Mouse (Mus musculus) neural tube, embryonic 10.5 days (tissue): ENCODE measurements around the gene Ttc30a2.

Experiments used
- DNase-seq: peaks from one replicate; pipeline ENCODE4 v3.0.0-alpha.2; 2017; ENCODE audit warnings: low spot score; ENCODE audit errors: extremely low spot score

The Ttc30a2 gene

GRCm38 (mm10) chr2:75977752-75978368 is at the start of gene Ttc30a2:
Gene Ttc30a2, minus strand, starts transcription at chr2:75978170.
- DNase-seq = peak; percentile 29

GRCm38 (mm10) chr2:76016890-76017289 is 38.9 kb upstream of the Ttc30a2 start:
- no peak for DNase-seq

- no peak for DNase-seq
Observed at GRCm38 (mm10) chr2:76016136-76016535, 38.2 kb upstream of the Ttc30a2 start.

GRCm38 (mm10) chr2:76015460-76015859 is 37.5 kb upstream of the Ttc30a2 start:
- no peak for DNase-seq

GRCm38 (mm10) chr2:76014659-76015058 is 36.7 kb upstream of the Ttc30a2 start:
- no peak for DNase-seq

GRCm38 (mm10) chr2:76006194-76006593 is 28.2 kb upstream of the Ttc30a2 start:
- DNase-seq = peak; percentile 52

GRCm38 (mm10) chr2:76002899-76003298 is 24.9 kb upstream of the Ttc30a2 start:
- peak; percentile 39 for DNase-seq

- DNase-seq = peak; percentile 61
Observed at GRCm38 (mm10) chr2:76001392-76001791, 23.4 kb upstream of the Ttc30a2 start.

GRCm38 (mm10) chr2:75999636-76000035 is 21.7 kb upstream of the Ttc30a2 start:
- DNase-seq = no peak

GRCm38 (mm10) chr2:75998692-75999091 is 20.7 kb upstream of the Ttc30a2 start:
- DNase-seq = no peak

- DNase-seq = no peak
Observed at GRCm38 (mm10) chr2:75997726-75998125, 19.8 kb upstream of the Ttc30a2 start.

GRCm38 (mm10) chr2:75994841-75995240 is 16.9 kb upstream of the Ttc30a2 start:
- no peak for DNase-seq

GRCm38 (mm10) chr2:75991581-75992205 is 13.7 kb upstream of the Ttc30a2 start:
- DNase-seq = no peak

- peak; percentile 80 for DNase-seq
Observed at GRCm38 (mm10) chr2:75990885-75991539, 13.0 kb upstream of the Ttc30a2 start.

GRCm38 (mm10) chr2:75989694-75990093 is 11.7 kb upstream of the Ttc30a2 start:
- no peak for DNase-seq

- DNase-seq = no peak
Observed at GRCm38 (mm10) chr2:75988779-75989363, 10.9 kb upstream of the Ttc30a2 start.

- peak; percentile 32 for DNase-seq
Observed at GRCm38 (mm10) chr2:75988378-75988777, 10.4 kb upstream of the Ttc30a2 start.

- no peak for DNase-seq
Observed at GRCm38 (mm10) chr2:75987739-75988138, 9.8 kb upstream of the Ttc30a2 start.

GRCm38 (mm10) chr2:75985124-75985523 is 7.2 kb upstream of the Ttc30a2 start:
- peak; percentile 60 for DNase-seq

GRCm38 (mm10) chr2:75983847-75984246 is 5.9 kb upstream of the Ttc30a2 start:
- no peak for DNase-seq

- no peak for DNase-seq
Observed at GRCm38 (mm10) chr2:75983091-75983490, 5.1 kb upstream of the Ttc30a2 start.

- DNase-seq = no peak
Observed at GRCm38 (mm10) chr2:75982626-75983025, 4.7 kb upstream of the Ttc30a2 start.
